Mouse (Mus musculus) liver, postnatal 0 days (tissue): ENCODE data around the gene Gpbp1l1.

Experiments
- CTCF ChIP-seq: sonication (generic); IDR thresholded peaks from 2 replicates; pipeline ENCODE4 v1.5.1; 2016; ENCODE audit warnings: antibody characterized with exemption, low read depth
- EP300 ChIP-seq: IDR thresholded peaks from 2 replicates; pipeline ENCODE4 v1.6.1; 2016; ENCODE audit warnings: antibody characterized with exemption, low read depth, mild to moderate bottlenecking

DNA sequence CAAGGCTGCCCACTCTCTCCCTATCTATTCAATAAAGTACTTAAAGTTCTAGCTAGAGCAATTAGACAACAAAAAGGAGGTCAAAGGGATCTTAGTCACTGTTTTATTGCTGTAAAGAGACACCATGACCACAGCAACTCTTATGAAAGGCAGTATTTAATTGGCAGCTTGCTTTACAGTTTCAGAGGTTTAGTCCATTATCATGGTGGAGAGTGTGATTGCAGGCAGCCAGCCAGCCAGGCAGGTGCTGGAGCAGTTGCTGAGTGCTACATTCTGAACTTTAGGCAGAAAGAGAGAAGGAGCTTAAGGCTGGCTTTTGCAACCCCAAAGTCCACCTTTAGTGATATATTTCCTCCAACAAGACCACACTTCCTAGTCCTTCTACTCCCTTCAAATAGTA is 21.1 kb upstream of the Gpbp1l1 start:
- TF ChIP-seq EP300, result no peak
- TF ChIP-seq CTCF, result no peak
